Mouse (Mus musculus) kidney, adult 2 months (tissue): Measurements from ENCODE around the gene Rapgef2.

Source experiments
- CTCF ChIP-seq: fragments of 200-500 bp; conservative IDR thresholded peaks from 2 replicates; pipeline ENCODE4 v1.5.1; 2011; ENCODE audit warnings: low read depth, mild to moderate bottlenecking, control low read depth, low read length, moderate library complexity, mixed read lengths; ENCODE audit not compliant: insufficient read depth, insufficient read length
- POLR2A ChIP-seq: fragments of 200-500 bp; IDR thresholded peaks from one replicate; pipeline ENCODE4 v1.6.1; 2011; ENCODE audit warnings: low read depth, low read length, control low read depth

- TF ChIP-seq CTCF (no peak), POLR2A (no peak)
Measured at GRCm38 (mm10) chr3:79079076-79079475, 207.2 kb downstream of the Rapgef2 start.
